Mouse (Mus musculus) forebrain, embryonic 16.5 days (tissue): ENCODE measurements at regions not wholly inside any gene's neighbourhood (a gene's known extent, or its start where the extent isn't known, plus 50 kb on each side); places are given as distances from the start of the nearest gene placed in this dataset.

Source experiments
- ATAC-seq: fragments of 200-750 bp; cut with Nextera tagmentation; 2 replicates; pipeline ENCODE4 v1.8.0; 2017; ENCODE audit warnings: mild to moderate bottlenecking, moderate library complexity
- H3K27ac ChIP-seq: fragments of 300-500 bp; sonication (generic); 2 replicates; pipeline ENCODE4 v1.5.1; 2014; ENCODE audit warnings: low read length, control low read depth
- H3K27me3 ChIP-seq: fragments of 300-500 bp; sonication (generic); replicated peaks from 2 replicates; pipeline ENCODE4 v1.6.1; 2014; ENCODE audit warnings: low read length; ENCODE audit not compliant: control insufficient read depth, insufficient read depth
- H3K36me3 ChIP-seq: fragments of 300-500 bp; sonication (generic); 2 replicates; pipeline ENCODE4 v1.6.1; 2014; ENCODE audit not compliant: control insufficient read depth, insufficient read depth
- H3K4me1 ChIP-seq: fragments of 300-500 bp; sonication (generic); replicated peaks from 2 replicates; pipeline ENCODE4 v1.6.1; 2014; ENCODE audit warnings: low read length; ENCODE audit not compliant: control insufficient read depth, insufficient read depth
- H3K4me2 ChIP-seq: fragments of 300-500 bp; sonication (generic); 2 replicates; pipeline ENCODE4 v1.6.1; 2014; ENCODE audit warnings: mild to moderate bottlenecking, low read length, control low read depth
- H3K4me3 ChIP-seq: fragments of 300-500 bp; sonication (generic); replicated peaks from 2 replicates; pipeline ENCODE4 v1.5.1; 2014; ENCODE audit warnings: mild to moderate bottlenecking, low read length, control low read depth
- H3K9ac ChIP-seq: fragments of 300-500 bp; sonication (generic); replicated peaks from 2 replicates; pipeline ENCODE4 v1.6.1; 2014; ENCODE audit warnings: low read depth, low read length, control low read depth
- H3K9me3 ChIP-seq: fragments of 300-500 bp; sonication (generic); 2 replicates; pipeline ENCODE4 v1.6.1; 2016; ENCODE audit warnings: low read length; ENCODE audit not compliant: control insufficient read depth
- WGBS: fragments of 180-500 bp; shearing (Covaris S2); extraction: QIAGEN DNeasy Blood & Tissue Kit; methylation state at CpG from one replicate; pipeline ENCODE4 v1.1.7; 2014; 5-methylcytosine and 5-hydroxymethylcytosine counted together

- ATAC-seq = peak; percentile 79
- H3K36me3 ChIP-seq = no peaks in the 10 kb centered on the region
- no peak overlapping the region for H3K4me2 ChIP-seq
- peaks cover 10% of the 10 kb centered on the region; the same call in 1 of the 2 replicates for H3K4me1 ChIP-seq
- H3K4me3 ChIP-seq = no peak overlapping the region
- H3K27ac ChIP-seq = no peak overlapping the region
- WGBS = 59% methylated on average over 9 of the region's 9 CpGs
- H3K27me3 ChIP-seq = no peaks in the 10 kb centered on the region
- no peaks in the 10 kb centered on the region; the same call in 1 of the 2 replicates for H3K9me3 ChIP-seq
- no peak overlapping the region for H3K9ac ChIP-seq
These were observed 992.3 kb upstream of the Gm7489 start for GRCm38 (mm10) chr15:52892244-52892950.

GRCm38 (mm10) chr15:52898107-52898506, 986.6 kb upstream of the Gm7489 start:
- no peaks in the 10 kb centered on the region for H3K9me3 ChIP-seq
- H3K27me3 ChIP-seq = no peaks in the 10 kb centered on the region
- ATAC-seq = no peak
- H3K36me3 ChIP-seq = no peaks in the 10 kb centered on the region
- no peak overlapping the region for H3K4me2 ChIP-seq
- 0 out of 2 replicates have a peak, but pooled peaks cover 3% of the 10 kb centered on the region for H3K4me1 ChIP-seq
- 80% methylated on average over 1 of the region's 1 CpGs for WGBS
- no peak overlapping the region for H3K4me3 ChIP-seq
- no peak overlapping the region for H3K9ac ChIP-seq
- no peak overlapping the region for H3K27ac ChIP-seq

- Histone ChIP-seq H3K36me3 (no peaks in the 10 kb centered on the region), H3K9me3 (no peaks in the 10 kb centered on the region), H3K27me3 (no peaks in the 10 kb centered on the region), H3K4me1 (0 out of 2 replicates have a peak, but pooled peaks cover 3% of the 10 kb centered on the region), H3K9ac (no peak overlapping the region), H3K4me3 (no peak overlapping the region), H3K4me2 (no peak overlapping the region), H3K27ac (no peak overlapping the region)
- 90% methylated on average over 4 of the region's 4 CpGs for WGBS
- no peak for ATAC-seq
These were observed 985.3 kb upstream of the Gm7489 start for GRCm38 (mm10) chr15:52899403-52899802.

- Histone ChIP-seq H3K9ac (no peak overlapping the region), H3K4me1 (0 out of 2 replicates have a peak, but pooled peaks cover 3% of the 10 kb centered on the region), H3K36me3 (no peaks in the 10 kb centered on the region), H3K27me3 (no peaks in the 10 kb centered on the region), H3K4me2 (no peak overlapping the region), H3K4me3 (no peak overlapping the region), H3K9me3 (no peaks in the 10 kb centered on the region), H3K27ac (no peak overlapping the region)
- 80% methylated on average over 3 of the region's 3 CpGs for WGBS
- ATAC-seq = no peak
These were observed 984.9 kb upstream of the Gm7489 start for GRCm38 (mm10) chr15:52899822-52900221.

- H3K4me2 ChIP-seq = no peak overlapping the region
- peak; percentile 66 for ATAC-seq
- H3K27me3 ChIP-seq = no peaks in the 10 kb centered on the region
- no peaks in the 10 kb centered on the region for H3K9me3 ChIP-seq
- no peaks in the 10 kb centered on the region for H3K4me1 ChIP-seq
- no peak overlapping the region for H3K9ac ChIP-seq
- H3K4me3 ChIP-seq = no peak overlapping the region
- H3K36me3 ChIP-seq = no peaks in the 10 kb centered on the region
- no peak overlapping the region for H3K27ac ChIP-seq
- 55% methylated on average over 3 of the region's 3 CpGs for WGBS
These were observed 979.5 kb upstream of the Gm7489 start for GRCm38 (mm10) chr15:52905231-52905630.

GRCm38 (mm10) chr15:52907217-52907616, 977.5 kb upstream of the Gm7489 start:
- WGBS = 55% methylated on average over 1 of the region's 1 CpGs
- Histone ChIP-seq H3K9ac (no peak overlapping the region), H3K27me3 (no peaks in the 10 kb centered on the region), H3K27ac (no peak overlapping the region), H3K36me3 (no peaks in the 10 kb centered on the region), H3K4me1 (no peaks in the 10 kb centered on the region), H3K4me3 (no peak overlapping the region), H3K4me2 (no peak overlapping the region), H3K9me3 (no peaks in the 10 kb centered on the region)
- ATAC-seq = no peak

GRCm38 (mm10) chr15:52922277-52922676, 962.4 kb upstream of the Gm7489 start:
- ATAC-seq = no peak
- no peaks in the 10 kb centered on the region for H3K4me1 ChIP-seq
- no peak overlapping the region for H3K9ac ChIP-seq
- no peaks in the 10 kb centered on the region for H3K36me3 ChIP-seq
- H3K4me2 ChIP-seq = no peak overlapping the region
- no peak overlapping the region for H3K27ac ChIP-seq
- H3K27me3 ChIP-seq = no peaks in the 10 kb centered on the region
- H3K4me3 ChIP-seq = no peak overlapping the region
- no peaks in the 10 kb centered on the region for H3K9me3 ChIP-seq
- 93% methylated on average over 1 of the region's 1 CpGs for WGBS

GRCm38 (mm10) chr15:52928408-52928807, 956.3 kb upstream of the Gm7489 start:
- WGBS = 80% methylated on average over 3 of the region's 3 CpGs
- no peak for ATAC-seq
- no peak overlapping the region for H3K4me2 ChIP-seq

GRCm38 (mm10) chr15:52937138-52937537, 947.6 kb upstream of the Gm7489 start:
- no peaks in the 10 kb centered on the region for H3K27me3 ChIP-seq
- no peak for ATAC-seq
- no peaks in the 10 kb centered on the region for H3K4me1 ChIP-seq
- no peak overlapping the region for H3K4me2 ChIP-seq
- no peak overlapping the region for H3K4me3 ChIP-seq
- no peak overlapping the region for H3K27ac ChIP-seq
- H3K9ac ChIP-seq = no peak overlapping the region
- H3K36me3 ChIP-seq = no peaks in the 10 kb centered on the region
- 85% methylated on average over 2 of the region's 2 CpGs for WGBS
- no peaks in the 10 kb centered on the region for H3K9me3 ChIP-seq

More at GRCm38 (mm10) chr15:52928408-52928807, 956.3 kb upstream of the Gm7489 start:
- H3K4me3 ChIP-seq = no peak overlapping the region
- no peak overlapping the region for H3K27ac ChIP-seq
- no peak overlapping the region for H3K9ac ChIP-seq
- no peaks in the 10 kb centered on the region for H3K4me1 ChIP-seq
- no peaks in the 10 kb centered on the region for H3K9me3 ChIP-seq
- no peaks in the 10 kb centered on the region for H3K27me3 ChIP-seq
- H3K36me3 ChIP-seq = no peaks in the 10 kb centered on the region
